Mouse (Mus musculus) adrenal gland (tissue): Measurements from ENCODE around the gene Olfr1168.
"Not testable (repeated sequence)": the region's sequence is repeated elsewhere in the genome, so short reads cannot be mapped to it uniquely, and the experiment has no call there.

Experiments
- intact Hi-C: fragments of 180-260 bp; cut with DNase I; formaldehyde crosslinking; loops from one replicate; pipeline ENCODE4 v1.15.1; 2025
- long read RNA-seq, 2 experiments: library from polyadenylated mRNA; unstranded; transcript quantifications; one replicate each; pipeline ENCODE4 v2.0.0; 2020; ENCODE audit warnings: borderline replicate concordance in 1 of 2; ENCODE audit not compliant: insufficient replicate concordance in 1 of 2

The Olfr1168 gene
- long read RNA-seq, experiment 1 = 0 reads
- long read RNA-seq, experiment 2 = 0 reads

DNA sequence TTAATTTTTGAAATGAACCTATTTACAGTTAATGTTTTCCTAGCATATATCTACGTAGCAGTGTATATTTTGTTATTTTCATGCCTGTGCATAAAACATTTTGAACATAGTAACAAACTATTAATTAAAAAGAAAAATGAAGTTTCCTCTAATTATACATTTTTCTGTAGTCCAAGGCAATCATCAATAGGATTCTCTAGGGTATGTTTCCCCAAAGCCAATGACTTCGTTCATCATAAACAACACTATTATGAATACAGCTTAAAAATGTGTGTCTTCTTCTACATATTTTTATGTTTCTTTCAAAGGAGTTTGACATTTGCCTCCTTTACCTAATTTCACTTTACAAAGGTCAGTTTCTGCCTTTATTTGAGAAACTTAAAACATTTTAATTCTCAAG, at the start of gene Olfr1168:
Gene Olfr1168, plus strand, starts transcription at position 301 of the 400 bp plus-strand sequence.
- intact Hi-C loops = no loop called here

DNA sequence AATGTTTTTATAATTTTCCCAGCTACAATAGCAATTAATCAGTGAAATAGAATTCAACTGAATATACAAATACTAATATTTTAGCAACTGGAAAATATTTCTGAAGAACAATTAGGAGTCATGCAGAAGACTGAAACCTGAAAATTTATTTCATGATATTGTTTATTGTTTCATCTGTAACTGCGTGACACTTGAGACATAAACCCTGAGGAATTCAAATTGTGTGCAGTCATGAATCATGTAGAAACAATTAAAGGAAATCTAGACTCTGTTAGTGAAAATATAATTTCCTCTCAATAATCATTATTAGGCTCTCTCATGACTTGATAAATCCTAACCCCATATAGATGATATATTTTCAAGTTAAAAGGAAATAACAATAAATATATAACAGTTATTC, 26.6 kb upstream of the Olfr1168 start, which contains the start of gene Olfr1167:
Gene Olfr1167, minus strand, starts transcription at position 101 of the 400 bp plus-strand sequence.
- intact Hi-C loops = not testable (repeated sequence)

DNA sequence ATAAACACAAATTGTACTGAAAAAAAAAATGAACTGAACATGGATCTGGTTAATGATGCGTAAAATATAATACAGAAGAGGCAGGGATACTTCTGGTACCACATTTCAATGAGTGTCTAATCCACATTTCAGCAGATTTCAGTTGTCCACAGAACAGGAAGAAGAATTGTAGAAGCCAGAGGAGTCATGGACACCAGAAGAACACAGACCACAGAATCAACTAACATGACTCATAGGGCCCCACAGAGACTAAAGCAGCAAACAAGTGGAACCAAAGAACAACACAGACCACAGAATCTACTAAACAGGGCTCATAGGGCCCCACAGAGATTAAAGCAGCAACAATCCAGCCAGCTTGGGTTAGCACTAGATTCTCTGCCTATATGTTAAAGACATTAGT, 39.1 kb downstream of the Olfr1168 start:
- intact Hi-C loops = no loop called here

DNA sequence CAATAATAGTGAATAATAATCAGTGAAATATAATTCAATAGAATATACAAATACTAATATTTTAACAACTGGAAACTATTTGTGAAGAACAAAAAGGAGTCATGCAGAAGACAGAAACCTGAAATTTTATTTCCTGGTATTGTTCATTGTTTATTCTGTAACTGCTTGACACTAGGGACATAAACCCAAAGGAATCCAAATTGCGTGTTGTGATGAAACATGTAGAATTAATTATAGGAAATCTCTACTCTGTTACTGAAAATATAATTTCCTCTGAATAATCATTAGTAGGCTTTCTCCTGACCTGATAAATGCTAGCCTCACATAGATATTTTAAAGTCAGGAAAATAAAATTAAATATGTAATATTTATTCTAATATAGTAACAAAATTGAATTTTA, 46.6 kb downstream of the Olfr1168 start, which contains the start of gene Olfr1170:
Gene Olfr1170, minus strand, starts transcription at position 101 of the 400 bp plus-strand sequence.
- intact Hi-C loops = no loop called here
